Mouse (Mus musculus) splenic B cell, adult 2 months (primary cell): ENCODE measurements around the gene Mdh1.
A peak's percentile ranks its signal among the peaks of the same experiment; 100 is the strongest.
"Not testable (repeated sequence)": the region's sequence is repeated elsewhere in the genome, so short reads cannot be mapped to it uniquely, and the experiment has no call there.

Experiments
- DNase-seq: peaks from one replicate; pipeline ENCODE4 v3.0.0-alpha.2; 2011; ENCODE audit warnings: low read depth, low spot score
- H3K27me3 ChIP-seq: 2 replicates; pipeline ENCODE4 v1.6.1; 2012; ENCODE audit warnings: mild to moderate bottlenecking, low read length, moderate library complexity, mixed read lengths; ENCODE audit not compliant: control insufficient read depth, poor library complexity, insufficient read depth, severe bottlenecking
- H3K36me3 ChIP-seq: 2 replicates; pipeline ENCODE4 v1.6.1; 2012; ENCODE audit warnings: mild to moderate bottlenecking, low read length, moderate library complexity, mixed read lengths; ENCODE audit not compliant: control insufficient read depth, poor library complexity, insufficient read depth, severe bottlenecking

The Mdh1 gene

DNA sequence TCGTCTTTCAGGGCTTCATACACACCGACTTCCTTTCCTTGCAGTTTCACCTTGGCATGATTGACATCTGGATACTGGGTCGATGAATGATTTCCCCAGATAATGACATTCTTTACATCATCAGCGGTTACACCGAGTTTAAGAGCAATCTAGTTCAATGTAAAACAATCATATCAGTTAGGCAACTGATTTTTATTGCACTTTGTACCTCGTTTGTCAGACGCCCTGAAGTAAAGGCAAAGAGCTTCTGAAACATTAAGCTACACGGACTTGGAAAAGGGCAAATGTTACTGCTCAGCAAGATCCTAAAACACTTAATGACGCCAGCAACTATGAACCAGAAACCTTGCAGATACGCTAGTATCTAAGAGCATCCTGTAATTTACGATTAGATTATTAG, 12.4 kb downstream of the Mdh1 start:
- no peak for DNase-seq
- Histone ChIP-seq H3K27me3 (no peaks in the 10 kb centered on the region), H3K36me3 (peaks cover 9% of the 10 kb centered on the region; the same call in 1 of the 2 replicates)

DNA sequence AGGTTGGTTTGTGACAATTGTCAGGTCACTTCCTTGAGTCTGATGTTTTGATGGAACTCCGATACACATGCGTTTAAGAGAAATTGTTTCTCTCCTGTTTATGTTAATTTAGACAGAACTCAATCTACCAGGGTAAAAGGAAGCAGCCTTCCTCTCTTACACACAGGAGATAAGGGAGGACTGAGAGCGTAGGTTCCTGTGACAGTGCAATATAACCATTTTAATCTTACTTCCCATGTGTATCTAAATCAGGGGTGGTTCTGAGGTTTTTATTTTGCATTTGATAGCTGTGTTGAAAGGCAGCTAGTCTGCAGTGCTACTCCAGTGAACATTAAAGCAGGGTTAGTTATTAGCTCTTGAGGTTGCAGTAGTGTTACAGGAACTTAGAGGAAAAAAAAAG, 20.1 kb downstream of the Mdh1 start:
- no peaks in the 10 kb centered on the region for H3K36me3 ChIP-seq
- H3K27me3 ChIP-seq: no peaks in the 10 kb centered on the region
- DNase-seq: no peak

DNA sequence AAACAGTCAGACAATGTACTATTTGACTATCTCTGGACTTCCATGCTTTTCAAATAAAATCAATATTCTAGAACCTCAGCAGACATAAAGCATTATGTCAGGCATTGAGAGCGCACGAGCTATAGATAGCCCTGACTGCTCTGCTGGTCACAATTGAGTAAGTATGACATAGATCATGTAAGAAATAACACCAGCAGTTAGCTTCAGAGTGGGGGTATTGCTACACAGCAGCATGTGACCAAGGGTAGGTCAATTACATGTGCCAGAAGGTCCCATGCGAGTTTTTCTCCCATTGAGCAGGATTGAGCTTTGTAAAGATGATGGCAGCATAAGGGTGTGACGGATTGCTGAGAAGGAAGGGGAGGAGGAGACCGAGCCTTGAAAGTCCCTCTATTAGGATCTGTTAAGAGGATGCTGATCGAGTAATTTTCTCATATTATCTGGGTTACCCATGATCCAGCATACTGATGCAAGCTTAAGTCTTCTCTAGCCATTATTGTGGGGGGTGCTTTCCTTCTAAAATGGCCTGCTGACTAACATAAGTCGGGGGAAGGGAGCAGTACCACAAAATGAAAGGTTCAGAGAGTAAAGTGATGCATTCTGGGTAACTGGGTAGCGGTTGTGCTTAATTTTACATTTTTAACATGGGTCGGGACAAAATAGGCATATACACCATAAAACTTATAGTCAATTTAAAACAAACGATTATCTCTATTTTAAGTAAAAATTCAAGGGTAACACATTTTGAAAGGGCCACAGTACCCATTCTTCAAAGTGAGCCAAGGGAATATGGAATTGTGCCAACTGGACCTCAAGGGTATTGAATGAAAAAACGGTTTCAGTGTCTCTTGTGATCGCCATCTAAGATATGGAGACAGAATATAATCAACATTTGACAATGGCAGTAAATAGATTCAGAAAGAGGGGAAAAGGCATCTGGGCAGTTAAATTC, 21.7 kb downstream of the Mdh1 start:
- Histone ChIP-seq H3K36me3 (no peaks in the 10 kb centered on the region), H3K27me3 (no peaks in the 10 kb centered on the region)
- peak; percentile 34 for DNase-seq

DNA sequence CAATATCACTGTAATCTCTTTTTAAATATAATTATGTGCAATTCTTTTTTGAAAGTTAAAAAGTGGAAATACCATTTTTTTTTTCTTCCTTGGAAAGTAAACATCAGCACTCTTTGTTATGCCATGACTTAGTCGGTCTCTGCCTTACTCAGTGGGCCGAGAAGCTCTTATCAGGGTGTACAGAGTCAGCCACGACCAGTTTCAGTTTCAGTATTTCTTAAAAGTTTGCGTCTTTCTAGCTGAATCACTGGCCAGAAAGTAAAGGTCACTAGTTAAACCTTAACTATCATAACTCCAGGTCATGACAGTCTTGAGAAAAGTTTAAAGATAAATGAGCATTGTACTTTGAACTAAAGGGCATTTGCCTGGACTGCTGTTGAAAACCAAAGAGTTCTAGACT, 22.4 kb downstream of the Mdh1 start:
- peak; percentile 56 for DNase-seq
- Histone ChIP-seq H3K27me3 (no peaks in the 10 kb centered on the region), H3K36me3 (no peaks in the 10 kb centered on the region)

DNA sequence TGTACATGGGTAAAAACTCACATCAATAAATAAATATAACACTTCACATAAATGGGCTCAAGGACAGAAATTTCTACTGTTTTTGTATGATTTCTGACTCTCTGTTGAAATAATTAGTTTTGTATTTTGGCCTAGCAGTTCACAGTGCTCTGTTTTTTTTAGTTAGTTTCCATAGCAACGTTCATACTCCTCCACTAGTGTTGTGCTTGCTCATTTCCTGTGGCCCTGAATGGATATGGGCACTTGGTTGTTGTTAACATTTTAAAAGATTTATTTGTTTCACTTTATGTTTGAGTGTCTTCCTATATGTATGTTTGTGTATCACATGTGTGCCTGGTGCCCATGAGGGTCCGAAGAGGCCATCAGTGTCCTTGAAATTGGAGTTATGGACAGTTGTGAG, 23.1 kb downstream of the Mdh1 start:
- Histone ChIP-seq H3K27me3 (no peaks in the 10 kb centered on the region), H3K36me3 (no peaks in the 10 kb centered on the region)
- peak; percentile 43 for DNase-seq

DNA sequence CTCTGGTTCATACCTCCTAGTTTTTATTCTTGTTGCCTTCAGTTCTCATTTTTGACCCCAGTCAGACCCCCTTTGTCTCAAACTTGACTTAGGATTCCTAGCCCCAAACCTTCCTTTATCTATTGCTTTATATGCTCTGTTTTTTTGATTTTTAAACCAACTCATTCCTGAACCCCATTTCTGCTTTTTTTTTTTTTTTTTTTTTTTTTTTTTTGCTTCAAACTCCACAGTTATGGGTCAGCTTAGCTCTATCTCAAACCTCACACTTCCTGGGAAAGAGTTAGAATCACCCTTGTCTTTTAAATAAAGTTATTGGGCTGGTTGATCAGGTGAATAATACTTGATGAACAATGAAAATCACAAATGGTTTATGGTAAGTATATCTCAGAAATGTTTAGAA, 24.6 kb downstream of the Mdh1 start:
- Histone ChIP-seq H3K36me3 (no peaks in the 10 kb centered on the region), H3K27me3 (no peaks in the 10 kb centered on the region)
- DNase-seq: no peak

DNA sequence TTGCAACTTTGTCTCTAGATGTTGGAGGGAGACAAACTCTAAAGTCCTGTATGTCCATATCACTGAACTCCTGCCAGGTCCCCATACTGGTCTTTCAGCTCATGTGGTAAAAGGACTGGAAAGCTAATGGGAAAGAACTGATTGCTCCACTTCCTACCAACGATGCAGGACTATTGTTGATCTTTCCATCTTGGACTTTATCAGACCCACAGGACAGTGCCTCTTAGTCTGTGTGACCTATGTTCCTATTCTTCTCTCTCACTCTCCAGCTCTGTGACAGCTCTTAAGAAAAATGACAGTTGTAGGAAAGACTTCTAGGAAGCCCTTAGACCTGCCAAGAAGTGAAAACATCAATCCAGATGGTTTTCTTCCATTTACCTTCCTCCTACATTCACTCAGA, 25.5 kb downstream of the Mdh1 start:
- H3K36me3 ChIP-seq: no peaks in the 10 kb centered on the region
- no peak for DNase-seq
- H3K27me3 ChIP-seq: no peaks in the 10 kb centered on the region

DNA sequence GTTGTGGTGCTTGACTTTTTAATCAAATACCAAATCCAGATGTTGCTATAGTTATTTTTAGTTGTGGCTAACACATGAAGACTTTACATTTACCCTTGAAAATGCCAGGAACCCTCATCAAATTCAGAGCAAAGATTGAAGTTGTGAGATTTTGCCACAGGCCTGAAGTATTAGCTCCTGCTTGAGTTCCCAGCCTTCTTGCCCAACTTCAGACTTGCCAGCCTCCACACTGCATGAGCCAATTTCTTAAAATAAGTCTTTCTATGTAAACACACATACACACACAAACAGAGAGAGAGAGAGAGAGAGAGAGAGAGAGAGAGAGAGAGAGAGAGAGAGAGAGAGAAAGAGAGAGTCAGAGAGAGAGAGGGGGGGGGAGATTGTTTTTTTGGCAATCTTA, 26.2 kb downstream of the Mdh1 start:
- Histone ChIP-seq H3K27me3 (no peaks in the 10 kb centered on the region), H3K36me3 (no peaks in the 10 kb centered on the region)
- no peak for DNase-seq

DNA sequence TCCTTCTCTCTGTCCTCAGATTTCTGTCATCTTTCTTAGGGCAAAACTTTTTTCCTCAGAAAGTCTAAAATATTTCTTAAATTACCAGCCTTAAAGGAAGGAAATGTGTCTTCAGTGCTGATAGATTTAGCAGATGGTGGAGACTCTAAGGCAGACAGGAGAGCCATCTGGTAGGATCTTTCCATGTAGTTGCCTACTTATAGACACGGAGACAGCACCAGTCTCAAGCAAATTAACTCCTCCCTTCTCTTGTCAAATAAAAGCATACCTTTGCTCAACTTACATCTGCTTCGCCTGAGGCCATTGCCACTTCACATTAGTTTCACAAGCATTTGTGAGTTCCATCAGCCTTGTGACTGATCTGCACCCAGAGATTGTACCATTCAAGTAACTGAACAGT, 27.1 kb downstream of the Mdh1 start:
- H3K36me3 ChIP-seq: no peaks in the 10 kb centered on the region
- no peaks in the 10 kb centered on the region for H3K27me3 ChIP-seq
- DNase-seq: no peak

DNA sequence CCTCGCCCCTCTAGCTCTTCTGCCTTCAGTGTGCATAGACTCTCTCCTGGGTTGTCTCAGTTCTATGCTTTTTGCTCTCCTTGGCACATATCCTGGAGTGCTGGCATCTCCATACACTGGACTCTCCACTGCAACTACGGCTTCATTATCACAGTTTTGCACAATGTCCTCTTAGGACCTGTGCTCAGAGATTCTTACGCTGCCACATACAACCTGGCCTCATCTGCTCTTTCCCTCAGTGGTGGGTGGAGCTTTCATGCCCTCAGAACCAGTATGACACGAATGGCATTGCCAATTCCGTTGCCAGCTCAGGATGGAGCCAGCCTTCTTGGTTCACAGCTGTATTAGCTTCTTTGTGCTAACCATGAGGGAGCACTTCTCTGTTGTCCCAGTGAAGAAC, 29.4 kb downstream of the Mdh1 start:
- Histone ChIP-seq H3K27me3 (no peaks in the 10 kb centered on the region), H3K36me3 (no peaks in the 10 kb centered on the region)
- DNase-seq: no peak

DNA sequence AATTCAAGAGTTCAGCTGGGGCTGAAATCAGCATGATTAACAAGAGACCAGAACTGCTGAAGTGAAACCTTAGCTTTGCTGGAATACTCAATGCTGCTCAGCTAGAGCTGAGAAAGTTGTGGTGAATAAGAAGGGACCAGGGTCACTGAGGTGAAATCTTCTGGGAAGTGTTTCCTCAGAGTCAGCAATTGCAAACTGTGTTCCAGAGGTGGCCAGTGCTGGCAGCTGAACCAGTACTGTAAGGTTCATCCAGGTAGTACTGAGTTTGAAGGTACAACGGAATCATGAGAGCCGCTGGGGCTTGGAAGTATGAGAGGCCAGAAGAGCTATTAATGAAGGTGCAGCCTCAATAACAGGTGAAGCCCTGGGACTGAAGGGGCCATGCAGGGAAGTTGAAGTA, 31.5 kb downstream of the Mdh1 start:
- Histone ChIP-seq H3K36me3 (no peaks in the 10 kb centered on the region), H3K27me3 (no peaks in the 10 kb centered on the region)
- no peak for DNase-seq

DNA sequence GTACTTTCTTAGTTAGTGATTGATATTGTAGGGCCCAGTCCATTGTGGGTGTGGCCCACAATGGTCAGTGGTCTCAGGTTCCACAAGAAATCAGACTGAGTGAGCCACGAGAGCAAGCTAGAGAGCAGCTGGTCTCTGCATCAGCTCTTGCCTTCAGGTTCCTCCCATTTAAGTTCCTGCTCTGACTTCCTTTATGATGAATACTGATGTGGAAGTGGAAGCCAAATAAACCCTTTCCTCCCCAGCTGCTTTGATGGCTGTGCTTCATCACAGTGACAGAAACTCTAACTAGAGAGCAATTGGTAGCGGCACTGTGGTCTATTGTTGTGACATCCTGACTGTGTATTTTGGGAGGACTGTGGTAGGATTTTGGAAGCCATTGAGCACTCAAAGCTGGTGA, 32.1 kb downstream of the Mdh1 start:
- Histone ChIP-seq H3K36me3 (no peaks in the 10 kb centered on the region), H3K27me3 (no peaks in the 10 kb centered on the region)
- DNase-seq: no peak

DNA sequence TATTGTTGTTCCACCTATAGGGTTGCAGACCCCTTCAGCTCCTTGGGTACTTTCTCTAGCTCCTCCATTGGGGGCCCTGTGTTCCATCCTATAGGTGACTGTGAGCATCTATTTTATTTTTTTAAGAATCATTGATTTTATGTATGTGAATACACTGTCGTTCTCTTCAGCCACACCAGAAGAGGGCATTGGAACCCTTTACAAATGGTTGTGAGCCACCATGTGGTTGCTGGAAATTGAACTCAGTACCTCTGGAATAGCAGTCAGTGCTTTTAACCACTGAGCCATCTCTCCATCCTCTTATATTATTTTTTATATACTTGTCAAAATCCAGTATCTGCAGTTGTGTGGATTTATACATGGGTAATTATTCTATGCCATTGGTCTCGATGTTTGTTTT, 41.3 kb downstream of the Mdh1 start:
- DNase-seq, H3K36me3 ChIP-seq, H3K27me3 ChIP-seq: not testable (repeated sequence)

DNA sequence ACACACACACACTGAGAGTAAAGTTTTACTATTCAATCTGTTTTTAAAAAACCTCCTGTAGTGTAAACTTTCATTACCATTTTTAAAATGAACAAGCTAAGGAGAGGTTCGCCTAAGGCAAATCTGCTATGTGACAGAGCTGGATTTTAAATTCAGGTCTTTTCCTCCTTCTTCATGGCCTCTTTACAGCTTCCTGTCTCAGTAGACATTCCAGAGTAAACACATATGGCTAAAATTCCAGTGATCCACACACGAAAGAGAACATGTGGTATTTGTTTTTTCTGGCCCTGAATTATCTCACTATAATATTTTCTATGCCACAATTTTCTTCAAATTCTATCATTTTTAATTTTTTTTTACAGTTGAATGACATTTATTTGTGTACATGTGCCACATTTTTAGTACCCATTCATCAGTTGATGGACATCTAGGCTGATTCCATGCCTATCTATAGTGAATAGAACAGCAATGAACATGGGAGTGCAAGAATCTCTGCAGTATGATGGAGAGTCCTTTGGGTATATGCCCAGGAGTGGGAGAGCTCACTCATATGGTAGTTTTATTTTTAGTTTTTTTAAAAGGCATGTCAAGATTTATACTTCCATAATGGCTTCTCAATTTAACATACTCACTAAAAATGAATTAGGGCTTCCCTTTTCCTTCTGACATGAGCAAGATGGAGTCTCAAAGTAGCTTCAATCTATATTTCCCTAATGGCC, 43.3 kb downstream of the Mdh1 start:
- Histone ChIP-seq H3K27me3 (no peaks in the 10 kb centered on the region), H3K36me3 (no peaks in the 10 kb centered on the region)
- no peak for DNase-seq

DNA sequence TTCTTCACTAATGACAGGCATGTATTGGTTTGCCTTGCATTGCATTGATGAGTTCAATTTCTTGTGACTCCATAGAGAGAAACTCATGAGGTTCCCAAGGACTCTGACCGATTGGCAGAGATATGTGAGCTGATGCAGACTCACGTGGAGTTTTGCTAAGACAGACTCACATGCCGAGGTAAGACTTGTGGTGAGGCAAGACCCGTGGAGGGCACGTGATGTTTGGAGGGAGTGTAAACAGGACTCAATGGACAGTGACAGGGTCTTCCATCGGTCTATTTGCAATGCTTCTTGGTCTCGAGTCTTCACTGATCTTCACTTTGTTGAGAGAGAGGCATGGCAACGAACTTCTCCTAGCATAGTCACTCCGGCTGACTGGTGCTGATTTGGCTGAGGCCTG, 54.4 kb downstream of the Mdh1 start:
- DNase-seq: no peak
- H3K36me3 ChIP-seq: no peaks in the 10 kb centered on the region
- H3K27me3 ChIP-seq: no peaks in the 10 kb centered on the region; the same call in 1 of the 2 replicates
